Mouse (Mus musculus) thymus, adult 2 months (tissue): Measurements from ENCODE around the gene Phf20. TPM values are rescaled to one million over a fixed set of nuclear protein-coding genes. Genes with fewer than 3 reads are reported as not detected.

Source experiments
- DNase-seq: peaks from one replicate; pipeline ENCODE4 v3.0.0; 2021
- H3K27ac ChIP-seq: fragments of 200-500 bp; 2 replicates; pipeline ENCODE4 v1.5.1; 2012; ENCODE audit warnings: low read length, control low read depth; ENCODE audit not compliant: control insufficient read depth, insufficient read depth
- H3K27me3 ChIP-seq: fragments of 200-500 bp; 2 replicates; pipeline ENCODE4 v1.6.1; 2012; ENCODE audit warnings: mild to moderate bottlenecking, low read length, moderate library complexity, mixed read lengths; ENCODE audit not compliant: control insufficient read depth, insufficient read depth
- H3K36me3 ChIP-seq: fragments of 200-500 bp; 2 replicates; pipeline ENCODE4 v1.6.1; 2012; ENCODE audit warnings: mild to moderate bottlenecking, low read length, moderate library complexity; ENCODE audit not compliant: control insufficient read depth, insufficient read depth
- H3K4me1 ChIP-seq: fragments of 200-500 bp; replicated peaks from 2 replicates; pipeline ENCODE4 v1.6.1; 2012; ENCODE audit warnings: low read length; ENCODE audit not compliant: control insufficient read depth, insufficient read depth
- H3K4me3 ChIP-seq: fragments of 200-500 bp; 2 replicates; pipeline ENCODE4 v1.5.1; 2012; ENCODE audit warnings: mild to moderate bottlenecking, low read length, control low read depth, moderate library complexity; ENCODE audit not compliant: control insufficient read depth, insufficient read depth
- CTCF ChIP-seq: fragments of 200-500 bp; IDR thresholded peaks from 2 replicates; pipeline ENCODE4 v1.5.1; 2012; ENCODE audit warnings: mild to moderate bottlenecking, control low read depth, low read length, moderate library complexity, borderline replicate concordance; ENCODE audit not compliant: control insufficient read depth, poor library complexity, insufficient read depth; ENCODE audit errors: extremely low read depth
- POLR2A ChIP-seq: fragments of 200-500 bp; IDR thresholded peaks from 2 replicates; pipeline ENCODE4 v1.6.1; 2012; ENCODE audit warnings: mild to moderate bottlenecking, low read length, control low read depth, moderate library complexity; ENCODE audit not compliant: control insufficient read depth, poor library complexity, insufficient read depth; ENCODE audit errors: extremely low read depth
- WGBS: fragments of 180-500 bp; shearing (Covaris S2); methylation state at CpG from one replicate; pipeline ENCODE4 v1.1.7; 2018; 5-methylcytosine and 5-hydroxymethylcytosine counted together
- polyA plus RNA-seq: library from polyadenylated mRNA; depleted of rRNA; stranded (reverse); fragments of >200 nt; gene quantifications from 2 replicates; pipeline ENCODE4 v1.2.3, GENCODE M21; 2012

The Phf20 gene
- polyA plus RNA-seq, 1 experiment, result 23.1 TPM

GRCm38 (mm10) chr2:156288222-156288621 lies 92.0 kb downstream of the Phf20 start:
- Histone ChIP-seq H3K27ac (peak overlapping the region; percentile 41), H3K27me3 (no peaks in the 10 kb centered on the region), H3K4me3 (no peak overlapping the region), H3K4me1 (peaks cover 28% of the 10 kb centered on the region), H3K36me3 (peaks cover 4% of the 10 kb centered on the region; the same call in 1 of the 2 replicates)
- WGBS, result 7% methylated on average over 2 of the region's 2 CpGs
- DNase-seq, result peak; percentile 43
- TF ChIP-seq POLR2A (no peak), CTCF (no peak)

- no peak for TF ChIP-seq POLR2A
- TF ChIP-seq CTCF, result no peak
- WGBS, result 91% methylated on average over 2 of the region's 2 CpGs
- Histone ChIP-seq H3K36me3 (peaks cover 9% of the 10 kb centered on the region; the same call in 1 of the 2 replicates), H3K4me3 (no peak overlapping the region), H3K27me3 (no peaks in the 10 kb centered on the region), H3K4me1 (peaks cover 26% of the 10 kb centered on the region), H3K27ac (no peak overlapping the region; the same call in 1 of the 2 replicates)
- DNase-seq, result no peak
Observed at GRCm38 (mm10) chr2:156289552-156290160, 93.4 kb downstream of the Phf20 start.

DNA sequence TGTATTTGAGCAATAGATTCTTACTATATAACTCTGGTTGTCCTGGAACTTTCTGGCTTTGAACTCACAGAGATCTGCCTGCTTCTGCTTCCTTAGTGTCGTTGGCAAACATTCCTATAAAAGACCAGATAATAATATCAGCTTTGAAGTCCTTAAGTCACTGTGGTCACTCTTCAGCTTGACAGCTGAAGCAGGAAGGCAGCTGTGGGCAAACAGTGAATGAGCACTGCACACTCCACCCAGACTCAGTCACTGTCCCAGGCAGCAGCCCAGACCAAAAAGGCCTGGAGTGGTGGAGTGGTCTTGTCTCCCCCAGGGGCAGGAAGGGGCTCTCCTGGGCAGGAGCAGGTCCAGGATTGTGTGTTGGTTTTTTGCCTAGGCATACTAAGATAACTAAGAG lies 95.7 kb downstream of the Phf20 start:
- peaks cover 22% of the 10 kb centered on the region for H3K36me3 ChIP-seq
- no peak overlapping the region for H3K27ac ChIP-seq
- 88% methylated on average over 1 of the region's 1 CpGs for WGBS
- H3K27me3 ChIP-seq, result no peaks in the 10 kb centered on the region
- no peak for TF ChIP-seq POLR2A
- no peak for TF ChIP-seq CTCF
- no peak overlapping the region for H3K4me3 ChIP-seq
- no peak for DNase-seq
- H3K4me1 ChIP-seq, result peaks cover 19% of the 10 kb centered on the region

- no peak for TF ChIP-seq CTCF
- TF ChIP-seq POLR2A, result no peak
- Histone ChIP-seq H3K4me3 (no peak overlapping the region), H3K4me1 (no peaks in the 10 kb centered on the region), H3K27me3 (no peaks in the 10 kb centered on the region), H3K36me3 (peaks cover 33% of the 10 kb centered on the region), H3K27ac (no peak overlapping the region)
- no peak for DNase-seq
- 81% methylated on average over 2 of the region's 2 CpGs for WGBS
Observed at GRCm38 (mm10) chr2:156295601-156296063, 99.4 kb downstream of the Phf20 start.

GRCm38 (mm10) chr2:156296190-156296589 lies 99.9 kb downstream of the Phf20 start:
- H3K4me3 ChIP-seq, result no peak overlapping the region
- peaks cover 37% of the 10 kb centered on the region for H3K36me3 ChIP-seq
- no peaks in the 10 kb centered on the region for H3K27me3 ChIP-seq
- no peak for DNase-seq
- WGBS, result 97% methylated on average over 3 of the region's 3 CpGs
- no peak overlapping the region for H3K27ac ChIP-seq
- TF ChIP-seq POLR2A, result no peak
- no peak for TF ChIP-seq CTCF
- H3K4me1 ChIP-seq, result no peaks in the 10 kb centered on the region

GRCm38 (mm10) chr2:156297653-156298052 lies 101.4 kb downstream of the Phf20 start:
- Histone ChIP-seq H3K27ac (no peak overlapping the region), H3K27me3 (no peaks in the 10 kb centered on the region), H3K36me3 (peaks cover 33% of the 10 kb centered on the region), H3K4me3 (no peak overlapping the region), H3K4me1 (no peaks in the 10 kb centered on the region)
- no peak for TF ChIP-seq POLR2A
- no peak for TF ChIP-seq CTCF
- no peak for DNase-seq
- WGBS, result 82% methylated on average over 3 of the region's 3 CpGs
